Mouse (Mus musculus) right cerebral cortex, postnatal 4 days (tissue): ENCODE data around the gene Sel1l3.

Source experiments
- DNase-seq: peaks from one replicate; pipeline ENCODE4 v3.0.0-alpha.2; 2022

Gene Sel1l3

DNA sequence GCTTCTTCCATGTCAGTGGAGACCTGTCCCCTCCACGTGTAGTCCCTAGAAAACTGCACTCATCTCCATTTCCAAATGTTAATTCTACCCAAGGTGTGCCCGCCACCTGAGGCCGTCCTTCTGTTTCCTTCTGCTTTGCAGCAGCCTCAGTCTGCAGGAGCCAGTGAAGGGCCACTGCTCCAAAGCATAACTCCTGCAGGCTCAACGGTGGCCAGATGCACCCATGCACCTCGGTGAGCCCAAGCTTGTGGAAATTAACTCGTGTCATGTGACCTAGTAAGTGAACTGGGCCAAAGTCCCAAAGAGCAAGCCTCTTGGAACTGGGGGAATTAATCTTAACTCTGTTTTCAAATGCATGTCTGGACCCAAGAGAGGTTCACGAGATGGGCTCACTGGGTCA lies 40.8 kb downstream of the Sel1l3 start:
- no peak for DNase-seq

DNA sequence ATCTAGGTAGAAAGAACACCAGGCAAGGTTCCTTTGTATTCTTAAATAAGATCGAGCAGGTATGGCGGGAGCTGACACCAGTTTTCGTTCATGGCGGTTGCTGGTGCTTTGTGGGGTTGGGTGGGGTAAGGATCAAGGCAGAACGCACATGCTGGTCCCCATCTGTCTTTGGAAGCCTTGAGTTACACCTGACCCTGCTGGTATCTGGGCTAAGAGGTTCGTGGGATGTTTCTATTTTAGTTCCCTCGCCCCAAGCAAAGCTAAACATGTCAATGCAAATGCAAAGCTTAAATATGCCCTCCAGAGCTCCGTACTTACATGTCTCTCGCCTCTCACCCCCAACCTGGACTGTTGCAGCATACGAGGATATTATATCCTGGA lies 41.5 kb downstream of the Sel1l3 start:
- no peak for DNase-seq

GRCm38 (mm10) chr5:53171611-53172255 lies 42.0 kb downstream of the Sel1l3 start:
- DNase-seq, result no peak

GRCm38 (mm10) chr5:53167564-53167963 lies 46.2 kb downstream of the Sel1l3 start:
- no peak for DNase-seq

DNA sequence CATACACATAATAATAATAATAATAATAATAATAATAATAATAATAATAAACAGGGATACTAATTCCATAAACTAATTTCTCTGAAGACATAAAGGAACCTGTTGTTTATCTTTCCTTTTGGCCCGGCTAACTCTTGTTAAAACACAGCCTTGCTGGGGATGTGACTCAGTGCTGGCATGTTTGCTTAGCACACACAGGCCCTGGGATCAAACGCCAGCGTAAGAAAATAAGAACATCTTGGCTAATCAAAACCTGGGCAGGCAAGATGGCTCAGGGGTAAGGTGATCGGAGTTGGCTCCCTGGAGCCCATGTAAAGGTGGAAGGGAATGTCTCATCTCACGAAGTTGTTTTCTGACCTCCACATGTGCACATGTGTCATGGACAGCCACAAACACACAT lies 48.1 kb downstream of the Sel1l3 start:
- DNase-seq, result no peak

DNA sequence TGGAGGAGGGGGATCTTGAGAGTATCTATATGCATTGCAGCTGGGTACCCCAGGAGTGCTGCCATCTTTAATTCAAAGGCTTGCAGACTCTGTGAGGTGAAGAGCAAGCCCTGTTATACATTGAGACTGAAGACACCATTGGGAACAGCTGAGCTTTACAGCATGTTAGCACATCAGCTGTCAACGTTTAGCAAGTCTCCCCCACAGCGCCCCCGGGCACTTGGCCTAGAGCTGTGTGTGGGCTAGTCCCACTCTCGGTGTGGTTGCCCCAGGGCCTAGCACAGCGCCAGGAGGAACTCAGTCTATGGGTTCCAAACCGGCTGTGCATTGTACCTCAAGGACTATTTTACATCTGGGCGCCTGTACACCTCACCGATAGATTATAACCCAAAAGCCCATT lies 51.3 kb downstream of the Sel1l3 start:
- DNase-seq, result no peak

- peak; percentile 37 for DNase-seq
Measured at GRCm38 (mm10) chr5:53161506-53162186, 52.1 kb downstream of the Sel1l3 start.

DNA sequence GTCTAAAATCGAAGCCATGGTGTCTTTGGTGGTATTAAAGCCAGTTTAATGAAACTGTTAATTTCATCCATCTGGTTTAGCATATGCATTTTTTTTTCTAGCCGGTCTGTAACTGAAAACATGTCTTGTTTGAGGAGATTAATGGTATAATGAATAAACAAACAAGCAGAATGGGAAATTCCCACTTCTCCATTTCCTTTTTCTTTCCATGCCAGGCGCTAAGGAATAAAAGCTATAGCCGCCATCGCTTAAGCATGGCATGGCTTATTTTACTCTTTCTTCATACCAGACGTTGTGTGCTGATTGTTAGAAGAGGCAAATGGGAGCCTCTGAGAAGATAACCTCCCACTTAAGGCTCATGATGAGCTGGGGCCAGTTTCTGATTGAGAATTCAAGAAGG lies 53.5 kb downstream of the Sel1l3 start:
- no peak for DNase-seq

DNA sequence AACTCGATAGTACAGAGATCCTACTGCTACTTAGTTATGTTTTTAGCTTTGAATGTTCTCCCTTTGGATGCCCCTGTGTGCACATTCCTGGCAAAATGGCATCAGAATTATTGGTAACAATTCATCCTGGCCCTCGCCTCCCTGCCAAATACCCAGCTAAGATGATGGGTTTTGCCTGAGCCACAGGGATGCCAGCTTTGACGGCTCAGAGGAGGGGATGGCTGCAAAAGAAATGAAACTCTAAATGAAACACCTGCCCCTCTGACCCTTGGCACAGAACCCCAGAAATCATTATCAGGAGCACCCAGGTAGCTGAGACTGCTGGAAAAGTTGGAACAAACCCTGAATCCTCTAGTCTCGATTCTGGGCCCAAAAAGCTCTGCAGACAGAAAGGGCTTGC lies 54.1 kb downstream of the Sel1l3 start:
- no peak for DNase-seq

- no peak for DNase-seq
Measured at GRCm38 (mm10) chr5:53159166-53159565, 54.6 kb downstream of the Sel1l3 start.

DNA sequence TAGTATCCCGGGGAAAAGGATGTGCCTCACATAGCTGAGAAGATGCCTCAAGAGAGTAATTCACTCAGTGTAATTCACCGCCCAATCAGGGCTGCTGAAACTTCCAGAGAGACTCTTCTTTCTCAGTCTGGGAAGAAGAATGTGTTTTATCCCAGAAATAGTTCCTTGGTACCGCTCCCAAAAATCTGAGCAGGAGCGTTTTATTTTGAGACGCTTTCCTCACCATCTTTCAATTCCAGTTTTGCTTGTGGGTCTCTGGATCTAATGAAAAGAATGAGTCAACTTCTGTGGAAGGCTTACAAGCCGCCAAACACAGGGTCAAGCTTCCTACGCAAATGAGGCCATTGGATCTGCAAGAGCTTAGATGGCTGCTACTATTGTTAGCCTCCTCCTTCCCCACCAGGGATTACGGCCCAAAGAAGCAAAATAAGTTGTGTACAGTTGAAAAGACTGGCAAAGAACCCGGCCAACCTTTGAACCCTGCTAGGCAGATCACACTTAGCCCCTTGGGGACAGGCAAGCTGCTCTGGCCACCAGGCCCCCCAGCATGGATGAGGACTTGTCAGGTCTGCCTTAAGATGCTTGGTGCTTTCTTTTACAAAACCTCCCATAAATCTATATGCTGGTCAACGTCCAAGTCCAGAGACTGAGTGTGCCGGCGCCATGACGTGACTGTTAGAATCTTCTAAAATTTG lies 57.6 kb downstream of the Sel1l3 start:
- DNase-seq, result no peak

DNA sequence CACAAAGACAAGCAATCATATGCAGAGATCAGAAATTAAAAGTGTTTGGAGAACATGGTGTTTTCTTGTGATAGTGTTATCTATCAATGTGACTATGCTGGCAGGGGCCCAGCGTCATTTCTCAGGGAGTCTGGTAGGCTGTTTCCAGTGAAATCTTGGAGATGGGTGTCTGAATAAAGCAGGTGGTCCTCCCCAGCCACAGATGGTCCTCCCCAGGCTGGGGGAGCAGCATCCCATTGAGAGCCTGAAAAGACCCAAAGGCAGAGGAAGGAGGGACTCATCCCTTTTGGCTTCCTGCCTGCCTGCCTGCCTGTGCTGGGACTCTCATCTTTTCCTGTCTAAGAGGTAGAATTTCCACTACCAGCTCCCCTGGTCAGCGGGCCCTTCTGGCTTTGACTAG lies 59.2 kb downstream of the Sel1l3 start:
- DNase-seq, result peak; percentile 83

DNA sequence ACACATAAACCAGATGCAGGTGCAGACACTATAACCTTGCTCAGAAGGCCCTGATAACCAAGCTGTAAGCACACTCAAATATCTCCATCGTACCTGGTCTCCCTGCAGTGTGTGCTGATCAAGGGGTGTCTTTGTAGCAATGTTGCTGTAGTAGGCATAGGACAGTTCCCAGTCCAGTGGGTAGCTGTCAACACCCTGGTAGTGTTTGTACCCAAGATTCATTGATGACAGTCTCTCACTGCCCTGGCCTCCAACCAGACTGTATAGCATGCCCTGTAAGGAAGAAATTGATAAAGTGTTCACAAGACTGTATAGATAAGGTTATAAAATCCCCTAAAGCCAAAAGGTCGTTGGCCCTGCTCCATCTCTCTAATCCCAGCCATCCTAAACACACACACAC lies 59.6 kb downstream of the Sel1l3 start:
- DNase-seq, result no peak

- DNase-seq, result no peak
Measured at GRCm38 (mm10) chr5:53153144-53153543, 60.6 kb downstream of the Sel1l3 start.

GRCm38 (mm10) chr5:53151379-53151960 lies 62.3 kb downstream of the Sel1l3 start:
- no peak for DNase-seq

GRCm38 (mm10) chr5:53148960-53149685 lies 64.6 kb downstream of the Sel1l3 start:
- DNase-seq, result no peak

GRCm38 (mm10) chr5:53148160-53148923 lies 65.4 kb downstream of the Sel1l3 start:
- DNase-seq, result no peak

DNA sequence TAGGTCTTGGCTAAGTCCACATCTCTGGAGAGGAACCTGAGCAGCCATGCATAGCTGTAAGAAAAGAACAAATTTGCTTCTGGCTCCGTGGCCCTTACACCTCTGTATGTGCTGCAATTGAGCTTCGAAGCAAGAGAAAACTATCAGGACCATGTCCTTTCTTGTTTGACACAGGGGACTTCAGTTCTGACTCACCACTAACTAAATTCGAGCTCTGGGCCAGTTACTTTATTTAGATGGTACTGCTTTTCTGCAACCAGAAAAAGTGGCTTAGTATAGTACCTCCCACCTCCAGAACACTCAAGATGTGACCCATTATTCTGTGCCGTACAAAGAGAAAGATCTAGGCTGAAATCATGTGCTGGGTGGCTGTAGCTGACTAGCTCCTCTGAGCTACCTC lies 66.3 kb downstream of the Sel1l3 start:
- DNase-seq, result no peak

DNA sequence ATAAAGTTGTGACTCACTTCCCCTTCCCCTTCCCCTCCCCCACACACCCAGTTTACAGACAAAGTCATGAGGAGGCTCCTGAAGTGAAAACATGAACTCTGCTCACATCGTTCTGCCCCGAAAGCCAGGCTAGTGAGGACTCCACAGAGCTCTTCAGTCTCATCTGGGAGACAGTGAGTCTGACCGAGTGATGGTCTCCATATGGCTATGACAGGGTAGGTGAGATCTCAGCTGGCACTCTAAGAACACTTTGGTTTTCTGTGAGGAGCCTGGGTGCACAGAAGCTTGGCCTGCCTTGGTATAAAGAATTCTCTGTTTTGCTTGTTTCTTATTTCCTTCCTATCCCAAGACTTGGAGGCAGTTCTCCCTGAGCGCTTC lies 67.1 kb downstream of the Sel1l3 start:
- DNase-seq, result no peak

- DNase-seq, result no peak
Measured at GRCm38 (mm10) chr5:53146049-53146683, 67.6 kb downstream of the Sel1l3 start.

DNA sequence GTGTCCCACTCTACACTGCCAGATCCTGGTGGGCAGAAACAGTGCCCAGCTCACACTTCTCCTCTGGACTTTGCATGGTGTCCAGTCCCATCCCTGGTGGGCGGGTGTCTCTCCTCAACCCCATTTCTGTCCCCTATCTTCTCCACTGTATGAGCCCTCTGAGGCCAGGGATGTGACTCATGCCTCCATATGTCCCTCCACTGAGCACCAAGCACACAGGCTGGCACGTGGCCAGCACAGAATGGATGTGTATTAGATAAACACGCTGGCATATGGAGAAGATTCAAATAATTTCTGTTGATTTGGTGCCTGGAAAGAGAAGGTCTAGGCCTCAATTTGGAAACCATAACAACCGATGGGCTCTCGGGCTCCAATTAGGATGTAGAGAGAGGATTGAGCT lies 71.1 kb downstream of the Sel1l3 start:
- no peak for DNase-seq
